Mouse (Mus musculus): ENCODE data around the gene Rgs4. TPM values are rescaled to one million over a fixed set of nuclear protein-coding genes. Genes with fewer than 3 reads are reported as not detected.

Rgs4 gene
- total RNA-seq (2021) = 100 to 1,000 TPM; 141 to 144 TPM
- long read RNA-seq, transcript Rgs4-201 (5 exons, 2,941 nt) = major isoform, 48 of 61 reads
- long read RNA-seq, partial matches to known transcripts = 1 of 61 reads
- long read RNA-seq, other reads (novel, unspliced or antisense) = 12 of 61 reads

- peak; percentile 78 to 86 for DNase-seq (ENCODE audit: low spot score in 2 of 2)
Observed at GRCm38 (mm10) chr1:169747473-169747872, at the start of gene Rgs4. Gene Rgs4 (minus strand): TSS chr1:169747642.

DNA sequence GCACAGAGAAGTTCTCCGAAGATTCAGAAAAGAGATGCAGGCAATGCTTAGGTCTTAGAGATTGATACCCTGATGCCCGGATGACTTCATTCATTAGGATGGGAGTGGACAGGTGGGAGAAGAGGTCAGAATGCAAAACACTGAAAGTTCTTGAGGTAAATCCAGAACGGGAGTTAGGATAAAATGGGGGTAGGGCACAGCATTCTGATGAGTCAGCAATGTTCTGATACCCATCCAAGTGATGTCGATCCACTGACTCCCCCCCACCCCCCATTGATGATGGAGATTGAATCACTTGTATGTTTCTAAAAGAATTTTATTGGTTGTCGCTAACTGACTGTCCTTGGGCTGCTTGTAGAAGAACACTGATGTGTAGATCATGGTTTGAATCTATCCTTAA, 45.0 kb upstream of the Rgs4 start:
- DNase-seq (ENCODE audit: low spot score in 2 of 2) = no peak

DNA sequence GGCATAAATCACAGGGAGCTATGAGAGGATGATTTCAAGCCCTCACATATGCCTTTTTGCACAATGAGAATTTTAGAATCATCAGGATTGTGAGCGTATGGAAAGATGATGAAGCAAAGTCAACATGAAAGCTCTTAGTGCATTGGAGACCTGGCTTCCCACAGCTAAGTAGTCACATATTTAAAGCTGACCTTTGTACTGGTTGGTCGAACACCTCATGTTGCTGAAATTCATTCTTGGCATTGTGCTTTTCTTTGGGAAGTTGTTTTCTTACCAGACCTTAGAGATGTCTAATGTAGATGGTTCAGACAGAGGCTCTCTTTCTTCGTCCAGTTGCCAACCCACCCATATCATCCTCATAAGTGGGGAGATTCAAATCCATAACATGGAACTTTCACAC, 38.5 kb upstream of the Rgs4 start:
- no peak for DNase-seq (ENCODE audit: low spot score in 2 of 2)

DNA sequence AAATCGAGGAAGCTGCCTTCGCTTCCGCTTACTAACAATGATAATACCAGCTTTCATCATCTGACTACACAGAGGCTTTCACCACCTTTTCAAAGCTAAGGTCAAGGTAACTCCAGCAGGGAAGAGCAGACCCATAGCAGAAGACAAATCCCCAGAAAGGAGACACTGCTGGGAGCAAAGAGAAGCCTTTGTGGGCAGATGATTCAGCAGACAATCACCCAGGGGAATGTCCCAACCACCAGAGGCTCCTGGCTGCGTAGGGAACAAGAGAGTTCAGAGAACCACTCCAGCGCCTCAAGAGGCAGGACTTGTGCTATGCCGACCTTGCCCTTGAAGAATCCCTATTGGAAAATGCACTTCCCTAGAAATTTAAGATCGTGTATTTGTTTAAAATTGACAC, 29.1 kb upstream of the Rgs4 start:
- no peak for DNase-seq (ENCODE audit: low spot score in 2 of 2)

DNA sequence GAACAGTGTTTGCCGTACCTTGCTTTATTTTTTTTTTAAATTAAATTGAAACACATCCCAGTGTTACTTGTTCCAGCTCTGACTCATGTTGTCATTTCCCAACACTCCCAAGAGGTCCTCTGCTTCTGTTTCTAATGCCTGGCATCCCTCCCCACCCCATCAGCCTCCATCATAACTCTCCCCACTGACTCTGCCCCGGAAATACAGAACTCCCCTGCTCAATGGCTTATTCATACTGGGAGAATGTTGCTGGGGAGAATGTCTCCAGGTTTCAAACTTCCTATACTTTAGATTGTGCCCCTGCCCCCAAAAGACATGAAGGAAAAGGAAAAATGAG, 17.1 kb upstream of the Rgs4 start:
- DNase-seq (ENCODE audit: low spot score in 2 of 2) = no peak

DNA sequence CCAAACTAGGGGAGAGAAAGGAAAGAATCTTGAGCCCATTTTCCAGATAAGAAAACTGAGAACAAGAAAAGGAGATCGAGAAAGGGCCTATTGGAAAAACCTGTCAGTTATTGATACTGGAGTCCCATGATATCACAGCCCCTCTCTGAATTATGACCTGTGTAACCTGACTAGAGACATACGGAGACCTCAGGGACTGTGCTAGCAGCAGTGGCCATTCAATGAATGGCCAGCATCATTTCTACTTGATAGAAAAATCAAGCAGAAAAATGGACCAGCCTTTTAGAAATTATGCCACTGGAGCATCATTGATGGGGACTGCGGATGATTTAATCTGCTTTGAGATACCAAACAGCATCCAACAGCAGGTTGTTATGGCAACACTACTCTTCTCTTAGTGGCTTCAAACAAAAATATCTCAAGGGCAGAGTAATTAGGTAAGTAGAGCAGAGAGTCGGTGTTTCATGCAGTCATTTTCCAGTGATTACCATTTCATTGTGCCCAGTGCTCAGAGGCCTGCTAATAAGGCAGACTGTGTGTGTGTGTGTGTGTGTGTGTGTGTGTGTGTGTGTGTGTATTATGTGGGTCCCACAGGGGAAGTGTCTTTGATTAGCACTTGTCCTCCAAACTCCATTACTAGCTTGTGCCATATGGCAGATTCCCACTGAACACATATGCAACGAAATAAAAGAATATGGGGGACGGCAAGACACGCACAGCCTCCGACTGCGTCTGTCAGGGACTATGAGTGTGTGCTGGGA, 16.6 kb upstream of the Rgs4 start:
- DNase-seq (ENCODE audit: low spot score in 2 of 2) = peak; percentile 18 to 39

DNA sequence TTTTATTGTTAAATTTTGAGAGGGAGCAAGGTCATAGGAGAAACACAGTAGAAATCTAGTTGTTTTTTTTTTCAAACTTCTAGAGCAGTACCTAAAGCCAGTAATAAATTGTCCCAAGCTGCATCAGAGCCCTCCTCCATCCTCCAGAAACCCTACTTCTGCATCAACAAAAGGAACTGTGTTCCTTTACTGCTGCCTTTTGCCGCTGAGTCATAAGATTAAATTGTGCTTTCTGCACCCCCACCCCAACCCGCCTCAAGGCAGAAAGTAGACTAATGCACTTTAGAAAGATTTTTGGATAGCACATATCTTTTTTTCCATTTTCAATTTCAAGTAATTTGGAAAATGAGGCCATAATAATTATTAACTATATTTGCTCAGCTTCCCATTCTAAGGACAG, 15.1 kb upstream of the Rgs4 start:
- DNase-seq (ENCODE audit: low spot score in 2 of 2) = no peak

DNA sequence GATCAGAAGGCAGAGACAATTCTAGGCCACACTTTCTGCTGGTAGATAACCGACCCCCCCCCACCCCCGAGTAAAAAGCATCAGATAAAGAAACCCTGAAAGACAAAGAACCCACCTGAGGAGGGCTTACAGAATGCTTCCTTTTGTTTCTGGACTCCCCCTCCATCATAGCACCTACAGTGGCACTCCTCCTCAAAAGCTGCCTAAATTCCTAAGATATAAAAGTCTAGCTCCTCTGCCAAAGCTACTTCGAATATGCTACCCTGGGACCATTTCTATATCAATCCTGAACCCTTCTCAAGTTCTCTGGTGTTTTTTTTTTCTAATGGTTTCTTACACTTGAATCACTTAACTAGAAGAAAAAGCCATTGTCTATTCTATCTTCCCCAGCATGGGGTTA, 9.1 kb upstream of the Rgs4 start:
- DNase-seq (ENCODE audit: low spot score in 2 of 2) = no peak

GRCm38 (mm10) chr1:169752395-169752794, 5.0 kb upstream of the Rgs4 start:
- no peak for DNase-seq (ENCODE audit: low spot score in 2 of 2)

DNA sequence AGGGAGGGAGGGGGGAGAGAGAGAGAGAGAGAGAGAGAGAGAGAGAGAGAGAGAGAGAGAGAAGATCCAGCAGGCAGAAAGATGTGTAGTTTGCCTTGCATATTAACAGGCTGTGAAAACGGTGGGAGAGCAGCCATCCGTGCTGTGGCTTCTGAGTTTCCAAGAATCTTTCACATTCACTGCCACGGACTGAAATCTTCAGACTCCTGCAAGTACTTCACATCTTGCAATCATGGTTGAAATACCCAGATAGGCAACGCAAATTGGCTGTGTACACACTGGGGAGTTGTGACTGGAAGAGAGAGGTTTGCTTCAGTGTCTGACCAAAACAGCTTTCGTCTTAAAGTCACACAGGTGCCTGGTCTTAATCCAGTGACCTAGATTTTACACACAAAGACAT, 997 bp upstream of the Rgs4 start:
- DNase-seq (ENCODE audit: low spot score in 2 of 2) = peak; percentile 9 to 21

- no peak for DNase-seq (ENCODE audit: low spot score in 2 of 2)
Observed at GRCm38 (mm10) chr1:169747902-169748301, 460 bp upstream of the Rgs4 start.

- DNase-seq (ENCODE audit: low spot score in 2 of 2) = no peak
Observed at GRCm38 (mm10) chr1:169741147-169741546, 6.3 kb downstream of the Rgs4 start.

DNA sequence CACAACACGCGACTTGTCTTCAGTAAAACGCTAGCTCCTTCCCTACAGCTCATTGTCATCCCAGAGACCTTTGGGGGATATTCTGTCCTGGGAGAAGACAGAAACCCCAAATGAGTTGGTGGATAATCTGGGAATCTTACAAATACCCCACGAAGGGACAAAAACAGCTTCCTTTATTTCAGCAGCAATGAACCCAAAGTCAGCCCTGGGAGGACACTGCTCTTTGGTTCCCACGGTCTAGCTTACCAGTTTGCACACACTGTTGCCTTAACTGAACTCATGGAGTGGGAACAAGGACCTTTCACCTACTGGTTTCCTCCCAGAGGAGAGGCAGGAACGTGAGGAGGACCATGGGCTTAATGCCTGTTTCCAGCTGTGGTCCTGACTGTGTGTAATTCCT, 10.2 kb downstream of the Rgs4 start:
- no peak for DNase-seq (ENCODE audit: low spot score in 2 of 2)

DNA sequence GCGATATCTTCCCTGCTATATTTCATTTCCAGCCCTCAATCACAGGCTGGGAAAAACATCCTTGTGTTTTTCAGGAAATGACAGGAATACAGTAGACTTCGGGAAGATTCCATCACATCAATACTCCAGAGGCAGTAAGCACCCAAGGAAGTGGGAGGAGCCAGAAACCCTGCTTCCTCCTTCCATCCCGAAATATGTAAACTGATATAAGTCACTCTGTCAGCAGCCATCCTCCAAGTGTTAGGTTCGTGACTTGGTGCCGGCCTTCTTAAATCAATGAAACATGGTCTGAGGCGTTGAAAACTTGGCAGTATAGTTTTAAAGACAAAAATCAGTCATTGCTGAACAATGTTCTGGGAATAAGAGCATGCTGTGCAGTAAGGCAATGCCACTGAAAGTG, 11.3 kb downstream of the Rgs4 start:
- DNase-seq (ENCODE audit: low spot score in 2 of 2) = no peak

DNA sequence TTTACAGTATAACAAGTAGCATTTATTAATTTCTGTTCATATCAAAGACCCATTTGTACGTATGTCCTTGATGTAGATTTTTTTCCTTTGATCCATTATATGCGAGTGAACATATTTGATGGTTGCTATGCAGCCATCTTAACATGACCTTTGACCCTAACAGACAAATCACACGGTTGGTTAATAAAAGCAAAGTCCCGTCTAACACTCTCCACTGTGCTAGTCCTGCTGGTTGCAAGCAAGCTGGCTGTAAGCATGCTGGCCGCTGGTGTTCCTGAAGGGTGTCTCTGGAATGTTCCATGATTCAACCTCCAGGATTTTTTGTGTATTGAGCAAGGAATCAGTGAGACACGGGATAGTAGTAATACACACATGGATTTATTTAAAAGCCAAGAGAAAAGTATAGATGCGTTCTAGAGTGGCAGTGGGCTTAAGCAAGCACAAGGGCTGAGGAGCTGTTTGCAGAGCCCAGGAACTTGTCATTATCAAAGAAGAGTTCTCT, 16.8 kb downstream of the Rgs4 start:
- no peak for DNase-seq (ENCODE audit: low spot score in 2 of 2)

- no peak for DNase-seq (ENCODE audit: low spot score in 2 of 2)
Observed at GRCm38 (mm10) chr1:169726319-169726718, 21.1 kb downstream of the Rgs4 start.

GRCm38 (mm10) chr1:169721836-169722235, 25.6 kb downstream of the Rgs4 start:
- no peak for DNase-seq (ENCODE audit: low spot score in 2 of 2)

DNA sequence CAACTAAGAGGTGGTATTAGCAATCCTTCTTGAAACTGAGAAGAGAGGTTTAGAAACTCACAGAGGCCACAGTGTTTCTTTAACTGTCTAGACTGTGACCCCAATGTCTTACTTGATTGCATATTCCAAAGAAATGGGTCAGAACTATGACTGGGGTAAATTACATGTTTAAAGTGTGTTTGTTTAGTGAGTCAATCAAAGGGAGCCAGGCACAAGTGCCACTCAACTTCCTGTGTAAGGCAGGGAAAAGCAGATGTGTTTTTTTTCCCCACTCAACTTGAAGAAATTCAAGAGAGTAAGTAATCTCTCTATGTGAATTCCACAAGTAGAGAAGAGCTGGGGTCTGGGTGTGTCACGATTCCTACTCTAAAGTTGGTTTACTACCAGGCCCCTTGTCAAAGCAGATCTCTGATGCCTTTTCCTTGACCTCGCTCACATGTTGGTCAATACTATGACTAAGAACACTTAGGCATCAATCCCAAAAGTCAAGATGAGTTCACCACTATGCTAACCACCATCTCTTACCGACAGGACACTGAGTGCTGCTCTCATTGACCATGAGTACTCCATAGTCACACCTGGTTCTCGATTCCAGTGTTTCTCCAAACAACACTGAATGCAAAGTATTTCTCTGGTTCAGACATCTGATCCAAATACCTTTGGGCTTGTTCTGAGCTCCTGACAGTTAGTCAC, 42.9 kb downstream of the Rgs4 start:
- DNase-seq (ENCODE audit: low spot score in 2 of 2) = no peak

DNA sequence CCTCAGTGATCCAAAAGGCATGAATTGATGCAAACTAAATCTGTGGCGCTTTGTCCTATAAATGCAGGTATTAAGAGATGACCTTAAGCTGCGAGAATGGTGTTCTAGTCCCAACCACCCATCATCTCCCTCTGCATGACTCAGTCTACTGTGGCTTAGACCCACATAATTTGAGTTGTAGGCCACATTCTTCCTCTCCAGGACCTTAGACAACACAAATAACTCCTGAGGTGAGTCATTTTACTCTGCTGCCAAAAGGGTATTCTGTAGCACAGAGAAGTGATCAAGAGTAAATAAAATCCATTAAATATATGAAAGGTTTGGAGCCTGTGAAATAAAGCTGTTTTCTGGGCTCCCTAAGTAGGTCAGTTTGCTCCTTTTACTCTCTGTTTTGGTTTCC, 48.3 kb downstream of the Rgs4 start:
- DNase-seq (ENCODE audit: low spot score in 2 of 2) = no peak

DNA sequence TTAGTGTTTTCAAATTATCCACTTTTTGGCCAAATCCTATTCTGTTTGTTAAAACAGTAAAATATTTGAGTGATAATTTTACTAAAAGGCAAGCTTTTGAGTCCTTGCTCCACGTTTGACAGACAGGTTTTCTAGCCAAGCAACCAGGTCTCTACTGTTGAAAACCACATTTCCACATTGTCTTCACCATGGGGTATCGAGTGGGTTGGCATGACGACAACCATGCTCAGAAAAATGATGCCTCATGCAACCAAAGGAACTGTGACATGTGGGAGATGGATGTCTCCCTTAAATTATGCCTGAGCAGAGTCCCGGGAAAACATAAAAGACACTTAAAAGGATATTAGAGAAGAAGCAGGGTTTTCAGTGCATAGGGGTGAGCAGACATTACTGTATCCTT, 50.2 kb downstream of the Rgs4 start:
- DNase-seq (ENCODE audit: low spot score in 2 of 2) = no peak

GRCm38 (mm10) chr1:169695356-169695755, 52.1 kb downstream of the Rgs4 start:
- DNase-seq (ENCODE audit: low spot score in 2 of 2) = no peak

DNA sequence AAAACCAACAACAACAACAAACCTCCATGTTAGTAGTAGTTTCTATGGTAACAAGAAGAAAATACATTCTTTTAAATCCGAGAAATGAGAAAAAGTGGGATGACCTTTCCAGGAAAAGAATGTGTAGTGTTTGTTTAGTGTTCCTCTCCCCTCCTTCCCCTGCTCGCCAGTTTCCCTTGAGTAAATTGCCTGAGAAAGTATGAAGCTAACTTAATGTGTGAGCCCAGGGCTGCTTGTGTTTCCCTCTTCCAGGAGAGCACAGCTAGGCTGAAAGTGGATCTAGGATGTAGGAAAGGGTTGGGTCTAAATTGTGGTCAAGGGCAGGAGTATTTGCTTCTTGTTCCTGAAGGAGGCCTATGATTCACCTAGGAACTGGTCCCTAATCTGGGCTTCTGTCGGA, 53.9 kb downstream of the Rgs4 start:
- no peak for DNase-seq (ENCODE audit: low spot score in 2 of 2)

GRCm38 (mm10) chr1:169693040-169693439, 54.4 kb downstream of the Rgs4 start:
- DNase-seq (ENCODE audit: low spot score in 2 of 2) = no peak
